Mouse (Mus musculus) gastrocnemius, postnatal 14 days (tissue): ENCODE results near the gene Pip5k1b. TPM values are rescaled to one million over a fixed set of nuclear protein-coding genes. Genes with fewer than 3 reads are reported as not detected.
A peak's percentile ranks its signal among the peaks of the same experiment; 100 is the strongest.

Experiments
- DNase-seq: peaks from one replicate; pipeline ENCODE4 v3.0.0; 2021; ENCODE audit warnings: mixed read lengths
- intact Hi-C: fragments of 180-260 bp; cut with DNase I; formaldehyde crosslinking; loops from one replicate; pipeline ENCODE4 v1.15.1; 2025; ENCODE audit warnings: low total_unique reads
- total RNA-seq, 2 experiments: library from RNA; stranded (reverse); gene quantifications; 2 replicates each; pipeline ENCODE4 v1.2.3; 2021

The Pip5k1b gene
- total RNA-seq, 2 experiments from 2014 or later, result 0.51 to 1.0 TPM

- intact Hi-C loops, result no loop called here
- DNase-seq, result no peak
These were observed 69.0 kb downstream of the Pip5k1b start for GRCm38 (mm10) chr19:24486433-24487296.

- intact Hi-C loops, result no loop called here
- DNase-seq, result no peak
These were observed 71.0 kb downstream of the Pip5k1b start for GRCm38 (mm10) chr19:24484612-24485194.

- DNase-seq, result no peak
- intact Hi-C loops, result no loop called here
These were observed 74.8 kb downstream of the Pip5k1b start for GRCm38 (mm10) chr19:24480916-24481315.

GRCm38 (mm10) chr19:24476929-24477882, 78.5 kb downstream of the Pip5k1b start, which contains the start of gene Fam122a:
Gene Fam122a (minus strand): TSS chr19:24477356.
- intact Hi-C loops, result no loop called here
- peak; percentile 92 for DNase-seq

GRCm38 (mm10) chr19:24476461-24476860, 79.2 kb downstream of the Pip5k1b start:
- no peak for DNase-seq
- intact Hi-C loops, result no loop called here

DNA sequence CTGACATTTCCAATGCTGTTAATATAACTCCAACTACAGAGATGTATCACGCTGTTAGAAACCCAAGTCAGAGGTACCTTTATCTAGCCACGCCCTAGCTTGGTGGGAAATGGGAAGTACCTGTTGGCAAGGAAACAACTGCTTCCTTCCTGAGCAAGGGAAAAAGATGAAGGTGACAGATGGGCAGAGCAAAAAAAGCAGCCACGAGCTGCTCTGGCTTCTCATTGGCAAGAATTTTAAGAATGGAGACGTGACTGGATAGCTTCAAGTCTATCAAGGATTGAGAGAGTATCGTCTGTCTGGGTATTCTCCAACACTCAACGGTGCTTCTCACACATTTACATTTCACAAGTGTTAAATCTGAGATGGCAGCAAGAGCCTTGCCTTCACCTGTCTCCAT, 80.4 kb downstream of the Pip5k1b start:
- intact Hi-C loops, result no loop called here

GRCm38 (mm10) chr19:24472512-24472911, 83.2 kb downstream of the Pip5k1b start:
- intact Hi-C loops, result no loop called here
- no peak for DNase-seq

More for the DNA sequence above, 80.4 kb downstream of the Pip5k1b start:
- DNase-seq, result no peak

- intact Hi-C loops, result no loop called here
- no peak for DNase-seq
These were observed 84.1 kb downstream of the Pip5k1b start for GRCm38 (mm10) chr19:24471538-24471937.

- DNase-seq, result no peak
- intact Hi-C loops, result no loop called here
These were observed 86.5 kb downstream of the Pip5k1b start for GRCm38 (mm10) chr19:24469216-24469615.

- intact Hi-C loops, result no loop called here
- no peak for DNase-seq
These were observed 87.1 kb downstream of the Pip5k1b start for GRCm38 (mm10) chr19:24468616-24469015.

DNA sequence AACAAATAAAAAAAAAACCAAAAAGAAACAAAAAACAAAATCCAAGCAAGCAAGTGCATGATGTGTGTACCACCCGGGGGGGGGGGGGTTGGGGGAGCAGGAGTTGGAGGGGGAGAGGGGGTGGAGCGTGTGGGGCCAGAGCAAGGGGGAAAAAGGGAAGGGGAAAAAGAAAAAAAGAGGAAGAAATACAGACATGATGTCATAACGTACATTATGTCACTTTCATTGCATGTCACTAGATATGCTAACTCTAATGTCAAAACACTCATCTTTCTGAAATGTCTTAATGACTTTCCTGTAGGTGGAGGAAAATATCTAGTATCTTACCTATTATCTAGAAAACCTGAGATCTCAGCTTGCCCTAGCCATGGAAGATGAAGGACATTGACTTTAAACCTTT, 92.7 kb downstream of the Pip5k1b start:
- intact Hi-C loops, result no loop called here
- DNase-seq, result no peak

GRCm38 (mm10) chr19:24456591-24457231, 99.0 kb downstream of the Pip5k1b start:
- intact Hi-C loops, result no loop called here
- no peak for DNase-seq

GRCm38 (mm10) chr19:24455249-24455960, 100.3 kb downstream of the Pip5k1b start:
- intact Hi-C loops, result no loop called here
- no peak for DNase-seq

GRCm38 (mm10) chr19:24454451-24454850, 101.2 kb downstream of the Pip5k1b start:
- intact Hi-C loops, result no loop called here
- no peak for DNase-seq

DNA sequence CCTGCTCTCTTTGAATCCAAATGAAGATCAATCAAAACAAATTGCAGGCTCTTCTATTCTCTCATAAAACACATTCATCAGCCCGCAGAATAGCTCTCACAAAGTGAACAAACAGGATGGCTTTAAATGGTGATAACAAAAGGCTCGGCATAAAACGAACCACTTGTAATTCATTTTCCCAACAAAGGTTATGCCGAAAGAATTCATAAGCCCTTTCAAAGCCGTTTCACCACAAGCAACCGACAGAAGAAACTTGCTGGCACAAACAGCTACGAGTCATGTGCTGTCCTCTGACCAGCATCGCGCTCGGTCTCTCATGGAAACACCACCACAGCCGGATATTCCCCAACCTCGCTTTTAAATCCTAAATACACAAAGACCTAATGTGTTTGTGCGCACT, 102.3 kb downstream of the Pip5k1b start:
- no peak for DNase-seq
- intact Hi-C loops, result no loop called here

DNA sequence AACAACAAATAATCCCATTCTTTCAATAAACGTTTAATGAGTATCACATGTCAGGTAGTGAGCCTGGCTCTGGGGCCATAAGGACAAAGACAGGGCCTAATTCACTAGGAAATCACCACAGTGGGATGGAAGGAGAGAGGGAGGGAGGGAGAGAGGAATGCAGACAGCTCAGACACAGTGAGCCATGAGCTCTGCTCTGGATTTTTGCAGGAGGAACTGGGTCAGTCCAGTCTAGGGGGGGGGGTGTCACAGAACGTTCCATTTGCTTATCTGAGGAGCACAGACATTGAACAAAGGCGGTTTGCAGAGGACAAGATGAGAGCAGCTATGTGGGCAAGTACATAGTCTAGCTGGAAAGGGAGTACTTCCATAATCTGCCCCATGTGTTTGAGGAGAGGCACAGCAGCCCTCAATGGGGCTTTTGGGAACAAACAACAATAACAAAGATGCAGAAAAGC, 103.2 kb downstream of the Pip5k1b start:
- no peak for DNase-seq
- intact Hi-C loops, result no loop called here

DNA sequence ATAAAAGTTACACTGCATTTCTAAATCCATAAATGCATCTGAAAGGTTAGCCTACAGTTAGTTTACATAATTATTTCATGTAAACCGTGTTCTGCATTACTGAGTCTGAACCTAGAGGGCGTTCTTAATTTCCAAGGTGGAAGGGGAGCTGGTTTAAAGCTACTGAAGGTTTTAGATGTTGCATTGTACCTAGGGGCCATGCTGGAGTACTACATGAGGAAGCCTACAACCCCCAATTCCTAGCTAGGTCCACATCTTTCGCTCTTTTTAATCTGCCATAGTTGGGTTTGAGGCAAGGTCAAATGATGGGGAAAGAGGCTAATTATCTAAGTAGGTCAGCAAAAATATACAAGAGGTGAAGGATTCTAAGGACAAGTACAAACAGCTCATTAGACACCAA, 104.0 kb downstream of the Pip5k1b start:
- intact Hi-C loops, result no loop called here
- DNase-seq, result no peak

GRCm38 (mm10) chr19:24450740-24451139, 104.9 kb downstream of the Pip5k1b start:
- DNase-seq, result no peak
- intact Hi-C loops, result no loop called here

GRCm38 (mm10) chr19:24444322-24444721, 111.3 kb downstream of the Pip5k1b start:
- no peak for DNase-seq
- intact Hi-C loops, result no loop called here
